Mouse (Mus musculus) forebrain, embryonic 14.5 days (tissue): ENCODE measurements around the gene Zdhhc24. TPM values are rescaled to one million over a fixed set of nuclear protein-coding genes. Genes with fewer than 3 reads are reported as not detected.
A peak's percentile ranks its signal among the peaks of the same experiment; 100 is the strongest.

Experiments
- ATAC-seq: fragments of 200-750 bp; cut with Nextera tagmentation; 2 replicates; pipeline ENCODE4 v1.8.0; 2017; ENCODE audit warnings: mild to moderate bottlenecking, moderate library complexity
- DNase-seq: peaks from one replicate; pipeline ENCODE4 v3.0.0-alpha.2; 2015; ENCODE audit warnings: low spot score
- H3K27ac ChIP-seq: fragments of 300-500 bp; sonication (generic); 2 replicates; pipeline ENCODE4 v1.5.1; 2014; ENCODE audit warnings: low read depth, mild to moderate bottlenecking, control low read depth, low read length, moderate library complexity
- H3K27me3 ChIP-seq: fragments of 300-500 bp; sonication (generic); replicated peaks from 2 replicates; pipeline ENCODE4 v1.6.1; 2014; ENCODE audit warnings: low read length, control low read depth, mixed read lengths; ENCODE audit not compliant: control insufficient read depth, insufficient read depth
- H3K36me3 ChIP-seq: fragments of 300-500 bp; sonication (generic); 2 replicates; pipeline ENCODE4 v1.6.1; 2014; ENCODE audit warnings: low read length, control low read depth; ENCODE audit not compliant: control insufficient read depth, insufficient read depth
- H3K4me1 ChIP-seq: fragments of 300-500 bp; sonication (generic); 2 replicates; pipeline ENCODE4 v1.6.1; 2014; ENCODE audit warnings: antibody characterized with exemption, low read length, control low read depth; ENCODE audit not compliant: control insufficient read depth, insufficient read depth
- H3K4me2 ChIP-seq: fragments of 300-500 bp; sonication (generic); 2 replicates; pipeline ENCODE4 v1.6.1; 2014; ENCODE audit warnings: mild to moderate bottlenecking, control low read depth, low read length
- H3K4me3 ChIP-seq: fragments of 300-500 bp; sonication (generic); 2 replicates; pipeline ENCODE4 v1.5.1; 2014; ENCODE audit warnings: low read depth, low read length, control low read depth
- H3K9ac ChIP-seq: fragments of 300-500 bp; sonication (generic); 2 replicates; pipeline ENCODE4 v1.6.1; 2014; ENCODE audit warnings: mild to moderate bottlenecking, low read length, control low read depth, moderate library complexity
- H3K9me3 ChIP-seq: fragments of 300-500 bp; sonication (generic); replicated peaks from 2 replicates; pipeline ENCODE4 v1.6.1; 2016; ENCODE audit warnings: low read length, control low read depth, mixed read lengths; ENCODE audit not compliant: control insufficient read depth
- WGBS: fragments of 180-500 bp; shearing (Covaris S2); extraction: QIAGEN DNeasy Blood & Tissue Kit; methylation state at CpG from one replicate; pipeline ENCODE4 v1.1.7; 2014; 5-methylcytosine and 5-hydroxymethylcytosine counted together
- polyA plus RNA-seq: library from polyadenylated mRNA; unstranded; fragments of >200 nt; fragmentation: Nextera tagmentation; extraction: Ambion mirVana; gene quantifications from 2 replicates; pipeline ENCODE4 v1.2.1, GENCODE M21; 2014

Zdhhc24 gene
- polyA plus RNA-seq, 1 experiment from 2014 or later = 11.4 TPM

DNA sequence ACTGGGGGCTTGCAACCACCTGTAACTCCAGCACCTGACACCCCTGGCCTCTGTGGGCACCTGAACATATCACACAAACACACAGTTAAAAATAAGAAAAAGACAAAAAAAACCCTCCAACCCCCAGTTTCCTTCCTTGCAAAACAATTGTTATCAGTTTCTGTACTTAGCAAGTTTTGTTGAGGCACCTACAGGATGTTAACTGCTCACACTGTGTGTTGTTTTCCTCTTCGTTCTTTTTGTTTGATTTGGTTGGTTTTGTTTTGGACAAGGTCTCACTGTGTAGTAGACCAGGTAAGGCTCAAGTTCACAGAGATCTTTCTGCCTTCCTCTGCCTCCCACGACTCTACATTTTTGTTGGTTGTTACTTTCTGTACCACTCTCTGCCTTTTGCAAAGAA lies 35.9 kb upstream of the Zdhhc24 start:
- WGBS = 71% methylated on average over 2 of the region's 2 CpGs
- no peak overlapping the region for H3K27ac ChIP-seq
- no peak overlapping the region for H3K4me3 ChIP-seq
- H3K4me1 ChIP-seq = peaks cover 9% of the 10 kb centered on the region
- H3K9me3 ChIP-seq = no peaks in the 10 kb centered on the region
- no peak for ATAC-seq
- no peak overlapping the region for H3K4me2 ChIP-seq
- DNase-seq = no peak
- no peak overlapping the region for H3K9ac ChIP-seq
- no peaks in the 10 kb centered on the region for H3K36me3 ChIP-seq
- peaks cover 14% of the 10 kb centered on the region; the same call in 1 of the 2 replicates for H3K27me3 ChIP-seq

DNA sequence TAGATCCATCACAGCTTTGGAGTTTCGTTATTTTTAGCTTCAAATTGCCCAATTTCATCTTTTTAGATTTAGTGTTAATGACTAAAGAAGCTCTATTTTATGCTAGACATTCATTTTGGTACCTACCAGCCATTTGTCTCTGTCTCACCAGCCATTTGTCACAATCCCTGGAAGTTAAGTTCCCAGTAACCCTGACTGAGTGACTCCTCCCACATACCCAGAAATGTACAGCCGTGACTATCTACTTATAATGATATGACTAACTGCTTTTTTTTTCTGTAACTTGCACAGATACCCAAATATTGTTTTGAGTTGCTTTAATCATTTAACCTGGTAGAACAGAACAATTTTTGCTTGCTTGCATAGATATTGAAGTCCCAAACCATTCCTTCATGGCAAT lies 32.6 kb upstream of the Zdhhc24 start:
- 82% methylated on average over 2 of the region's 2 CpGs for WGBS
- ATAC-seq (no peak), DNase-seq (no peak)
- Histone ChIP-seq H3K27me3 (peaks cover 9% of the 10 kb centered on the region; the same call in 1 of the 2 replicates), H3K9ac (no peak overlapping the region), H3K4me2 (no peak overlapping the region), H3K9me3 (no peaks in the 10 kb centered on the region), H3K27ac (no peak overlapping the region), H3K4me1 (no peaks in the 10 kb centered on the region), H3K4me3 (no peak overlapping the region), H3K36me3 (no peaks in the 10 kb centered on the region)

DNA sequence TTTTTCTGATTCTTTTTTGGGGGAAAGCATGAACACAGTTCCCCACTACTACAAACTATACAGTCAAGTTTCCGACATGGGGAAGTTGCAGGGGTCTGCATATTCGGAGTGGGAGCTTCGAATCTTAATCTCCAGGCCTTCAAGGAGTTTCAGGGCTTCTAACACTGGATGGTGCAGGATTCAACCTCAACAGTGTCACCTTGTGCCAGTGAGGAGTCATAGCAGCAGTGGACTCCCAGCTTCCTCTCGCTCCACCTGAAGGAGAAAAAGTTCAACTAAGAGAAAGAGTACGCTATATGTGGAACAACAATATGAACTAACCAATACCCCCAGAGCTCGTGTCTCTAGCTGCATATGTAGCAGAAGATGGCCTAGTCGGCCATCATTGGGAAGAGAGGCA lies 31.0 kb upstream of the Zdhhc24 start:
- H3K27ac ChIP-seq = no peak overlapping the region
- no peaks in the 10 kb centered on the region for H3K4me1 ChIP-seq
- no peak for ATAC-seq
- no peaks in the 10 kb centered on the region for H3K9me3 ChIP-seq
- H3K27me3 ChIP-seq = no peaks in the 10 kb centered on the region
- 38% methylated on average over 7 of the region's 7 CpGs for WGBS
- DNase-seq = no peak
- no peak overlapping the region for H3K4me3 ChIP-seq
- no peaks in the 10 kb centered on the region for H3K36me3 ChIP-seq
- no peak overlapping the region for H3K4me2 ChIP-seq
- no peak overlapping the region for H3K9ac ChIP-seq

DNA sequence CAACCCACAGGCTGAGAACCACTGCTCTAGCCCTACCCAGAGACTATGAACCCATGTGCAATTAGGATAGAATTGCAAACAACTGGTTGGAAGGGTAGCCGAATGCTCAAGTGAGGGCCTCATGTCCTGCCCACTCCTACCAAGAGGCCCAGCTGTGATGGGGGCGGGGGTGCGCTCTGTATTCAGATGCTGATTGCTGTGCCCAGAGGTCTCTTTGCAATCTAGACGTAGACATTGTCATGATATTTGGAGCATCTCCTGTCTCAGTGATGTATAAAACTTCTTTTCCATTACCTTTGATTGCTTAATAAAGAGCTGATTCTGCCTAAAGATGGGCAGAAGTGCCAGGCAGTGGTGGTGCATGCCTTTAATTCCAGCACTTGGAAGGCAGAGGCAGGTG lies 28.7 kb upstream of the Zdhhc24 start:
- no peaks in the 10 kb centered on the region for H3K9me3 ChIP-seq
- no peak overlapping the region for H3K4me3 ChIP-seq
- no peaks in the 10 kb centered on the region for H3K27me3 ChIP-seq
- H3K36me3 ChIP-seq = no peaks in the 10 kb centered on the region
- H3K4me1 ChIP-seq = peaks cover 4% of the 10 kb centered on the region; the same call in 1 of the 2 replicates
- WGBS = 63% methylated on average over 4 of the region's 4 CpGs
- no peak for ATAC-seq
- H3K27ac ChIP-seq = no peak overlapping the region
- DNase-seq = no peak
- H3K4me2 ChIP-seq = no peak overlapping the region
- no peak overlapping the region for H3K9ac ChIP-seq

DNA sequence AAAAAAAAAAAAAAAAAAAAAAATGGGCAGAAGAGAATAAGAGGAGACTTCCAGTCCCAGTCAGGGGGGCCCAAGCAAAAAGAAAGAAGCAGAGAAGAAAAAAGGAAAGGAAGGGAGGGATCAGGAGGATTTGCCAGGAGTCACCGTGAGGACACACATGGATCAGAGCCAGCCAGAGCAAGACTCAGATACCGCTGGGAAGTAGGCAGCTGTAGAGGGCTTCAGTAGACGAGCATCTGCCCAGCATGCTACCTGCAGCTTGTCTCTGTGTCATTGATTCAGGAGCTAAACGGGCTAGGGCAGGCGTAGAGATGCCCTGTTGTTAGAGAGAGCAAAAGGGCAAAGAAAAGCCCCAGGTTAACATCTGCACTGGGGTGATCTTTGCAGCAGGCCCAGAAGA lies 28.2 kb upstream of the Zdhhc24 start:
- no peak for DNase-seq
- H3K9me3 ChIP-seq = no peaks in the 10 kb centered on the region
- no peak overlapping the region for H3K27ac ChIP-seq
- ATAC-seq = no peak
- 42% methylated on average over 5 of the region's 5 CpGs for WGBS
- no peak overlapping the region for H3K4me3 ChIP-seq
- no peak overlapping the region for H3K4me2 ChIP-seq
- H3K4me1 ChIP-seq = peaks cover 4% of the 10 kb centered on the region; the same call in 1 of the 2 replicates
- H3K36me3 ChIP-seq = no peaks in the 10 kb centered on the region
- H3K27me3 ChIP-seq = no peaks in the 10 kb centered on the region
- no peak overlapping the region for H3K9ac ChIP-seq

DNA sequence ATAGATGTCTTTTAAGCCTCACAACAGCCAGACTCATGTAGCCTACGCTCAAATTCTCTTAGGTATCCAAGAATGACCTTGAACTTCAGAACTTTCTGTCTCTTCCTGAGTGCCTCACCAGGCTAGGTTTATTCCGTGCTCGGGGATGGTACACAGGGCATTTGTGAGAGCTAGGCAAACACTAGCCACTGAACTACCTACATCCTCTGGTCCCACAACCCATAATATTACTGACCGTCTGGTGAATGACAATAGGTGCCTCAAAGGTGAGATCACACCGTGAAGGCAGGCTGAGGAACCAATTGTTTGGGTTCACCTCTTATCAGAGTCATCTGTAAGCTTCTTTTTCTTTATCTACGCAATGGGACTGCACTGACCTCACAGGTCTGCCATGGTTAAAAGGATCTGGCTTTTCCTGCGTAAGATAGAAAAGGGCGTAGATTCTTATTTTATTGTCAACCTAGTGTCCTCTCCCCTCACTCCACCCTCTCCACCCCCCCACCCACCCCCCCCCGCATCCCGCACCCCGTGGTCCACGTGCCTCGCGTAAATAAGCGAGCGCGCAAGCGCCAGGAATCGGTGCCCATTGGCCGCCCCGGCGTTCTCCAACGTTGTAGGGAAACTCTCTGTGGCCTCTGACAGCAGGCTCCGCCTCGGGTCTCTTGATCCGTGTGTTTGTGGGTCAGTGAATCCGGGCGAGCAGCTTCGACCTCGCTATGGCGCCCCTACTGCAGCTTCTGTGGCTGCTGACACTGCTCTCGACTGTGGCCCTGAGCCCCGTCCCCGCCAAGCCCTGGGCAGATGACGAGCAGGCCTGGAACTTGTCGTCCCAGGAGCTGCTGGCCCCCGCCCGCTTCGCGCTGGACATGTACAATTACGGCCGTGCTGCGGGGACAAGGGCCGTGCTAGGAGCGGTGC lies 23.7 kb upstream of the Zdhhc24 start, which contains the start of gene Ctsf:
Ctsf (plus strand) TSS at position 579 of the 918 bp plus-strand sequence.
- Histone ChIP-seq H3K27me3 (no peaks in the 10 kb centered on the region), H3K4me3 (peak within 1 kb of the TSS; percentile 57), H3K9me3 (no peaks in the 10 kb centered on the region), H3K36me3 (no peaks in the 10 kb centered on the region), H3K4me2 (peak within 1 kb of the TSS; percentile 98), H3K9ac (peak within 1 kb of the TSS; percentile 70), H3K4me1 (peaks cover 7% of the 10 kb centered on the region), H3K27ac (no peak within 1 kb of the TSS)
- WGBS = 5% methylated on average over 45 of the region's 45 CpGs
- peak; percentile 95 for ATAC-seq
- DNase-seq = peak; percentile 87

DNA sequence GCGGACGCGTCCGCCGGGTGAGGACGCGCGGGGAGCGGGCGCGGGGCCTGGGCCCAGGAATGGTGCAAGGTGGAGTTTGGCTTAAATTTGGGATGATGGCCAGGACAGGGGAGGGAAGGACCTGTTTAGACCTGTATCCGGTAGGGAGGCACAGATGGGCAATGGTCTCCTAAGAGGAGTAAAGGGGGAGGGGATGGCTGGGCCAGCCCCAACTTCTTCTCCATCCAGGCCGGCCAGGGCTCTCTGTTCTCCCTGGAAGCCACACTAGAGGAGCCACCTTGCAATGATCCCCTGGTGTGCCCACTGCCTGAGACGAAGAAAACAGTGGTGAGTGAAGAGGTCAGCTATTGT lies 23.0 kb upstream of the Zdhhc24 start:
- peak; percentile 60; the same call in 1 of the 2 replicates for ATAC-seq
- WGBS = 1% methylated on average over 14 of the region's 14 CpGs
- peaks cover 7% of the 10 kb centered on the region for H3K4me1 ChIP-seq
- peak overlapping the region; percentile 98 for H3K4me2 ChIP-seq
- H3K9ac ChIP-seq = peak overlapping the region; percentile 70
- DNase-seq = no peak
- peak overlapping the region; percentile 57 for H3K4me3 ChIP-seq
- H3K27me3 ChIP-seq = no peaks in the 10 kb centered on the region
- no peaks in the 10 kb centered on the region for H3K9me3 ChIP-seq
- H3K36me3 ChIP-seq = no peaks in the 10 kb centered on the region
- H3K27ac ChIP-seq = no peak overlapping the region

DNA sequence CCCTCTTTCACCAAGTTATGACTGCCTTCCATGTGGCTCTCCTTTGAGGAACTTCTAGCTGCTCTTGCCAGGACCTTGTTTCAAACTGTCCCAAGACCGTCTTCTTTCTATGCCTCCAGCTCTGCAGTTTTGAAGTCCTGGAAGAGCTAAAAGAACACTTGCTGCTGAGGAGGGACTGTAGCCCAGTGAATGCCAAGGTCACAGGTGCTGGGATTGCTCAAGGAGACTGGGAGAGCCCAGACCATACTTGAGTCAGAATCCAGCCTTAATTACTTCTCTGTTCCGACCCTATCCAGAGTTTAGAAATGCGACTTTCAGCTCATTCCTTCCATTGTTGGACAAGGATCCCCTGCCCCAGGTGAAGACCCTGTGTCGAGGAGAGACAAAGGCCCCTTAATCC lies 22.5 kb upstream of the Zdhhc24 start:
- Histone ChIP-seq H3K9ac (no peak overlapping the region), H3K4me2 (peak overlapping the region; percentile 98), H3K9me3 (no peaks in the 10 kb centered on the region), H3K27ac (no peak overlapping the region), H3K4me3 (no peak overlapping the region), H3K36me3 (no peaks in the 10 kb centered on the region), H3K27me3 (no peaks in the 10 kb centered on the region), H3K4me1 (peaks cover 7% of the 10 kb centered on the region)
- ATAC-seq (no peak), DNase-seq (no peak)
- 48% methylated on average over 4 of the region's 4 CpGs for WGBS

DNA sequence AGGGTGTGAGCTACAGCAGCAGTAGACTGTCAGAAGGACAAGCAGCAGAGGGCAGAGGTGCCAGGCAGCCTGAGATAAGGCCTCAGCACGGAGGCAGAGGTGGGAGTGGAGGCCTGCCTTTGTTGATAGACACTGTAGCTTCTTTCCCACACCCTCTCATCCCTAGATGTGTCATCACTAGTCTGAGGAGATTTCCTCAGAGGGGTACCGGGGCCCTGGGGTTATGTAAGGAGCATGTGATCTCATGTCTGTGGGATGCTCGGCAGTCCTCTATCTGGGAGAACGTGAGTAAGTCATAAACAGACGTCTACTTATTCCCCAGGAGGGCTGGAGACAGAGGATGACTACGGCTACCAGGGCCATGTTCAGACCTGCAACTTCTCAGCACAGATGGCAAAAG lies 19.4 kb upstream of the Zdhhc24 start:
- Histone ChIP-seq H3K36me3 (no peaks in the 10 kb centered on the region), H3K9ac (no peak overlapping the region)

More for the DNA sequence above, 19.4 kb upstream of the Zdhhc24 start:
- Histone ChIP-seq H3K4me3 (no peak overlapping the region), H3K27ac (no peak overlapping the region), H3K4me1 (peaks cover 7% of the 10 kb centered on the region), H3K9me3 (no peaks in the 10 kb centered on the region), H3K4me2 (no peak overlapping the region), H3K27me3 (no peaks in the 10 kb centered on the region)
- DNase-seq (no peak), ATAC-seq (no peak)
- WGBS = 83% methylated on average over 6 of the region's 6 CpGs
